In the genomic region with DNA sequence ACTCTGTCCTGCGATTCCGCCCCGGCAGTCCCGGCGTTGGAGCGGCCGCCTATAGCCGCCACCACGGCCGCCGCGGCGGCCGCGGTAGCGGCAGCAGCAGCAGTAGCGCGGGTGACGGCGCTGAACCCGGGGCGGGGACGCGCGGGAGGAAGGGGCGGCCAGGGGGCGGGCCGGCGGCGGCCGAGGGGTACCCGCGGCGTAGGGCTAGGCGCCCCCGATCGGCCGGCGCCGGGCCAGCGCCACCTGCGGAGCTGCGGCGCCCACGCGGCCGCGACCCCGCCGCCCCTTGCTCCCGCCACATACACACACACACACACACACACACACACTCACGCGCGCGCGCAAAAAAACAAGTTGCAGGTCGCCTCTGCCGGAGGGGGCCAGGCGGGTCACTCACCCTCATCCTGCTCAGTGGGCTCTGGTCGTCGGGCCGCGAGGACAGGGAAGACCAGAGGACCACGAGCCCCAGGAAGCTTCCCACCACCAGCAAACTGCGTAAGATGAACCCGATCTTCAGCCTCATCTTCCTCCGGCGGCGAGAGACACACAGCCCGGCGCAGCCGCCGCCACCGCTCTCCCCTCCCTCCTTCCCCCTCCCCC, we compare ENCODE assay signal across 8 mouse cellular contexts. TPM values are rescaled to one million over a fixed set of nuclear protein-coding genes. Genes with fewer than 3 reads are reported as not detected.
A peak's percentile ranks its signal among the peaks of the same experiment; 100 is the strongest.
DNase-seq lines count a peak whose midpoint lies in the region; ATAC-seq and TF ChIP-seq lines count a peak whose summit lies in the region.

Gene Galnt7 (minus strand): TSS at position 577 of the 600 bp plus-strand sequence.

- H3K36me3 ChIP-seq in forebrain, postnatal 0 days (ENCODE audit: insufficient read depth), result no peaks in the 10 kb centered on the region

- no peak for TF ChIP-seq CTCF in forebrain, postnatal 0 days (IDR thresholded peaks at IDR 0.05; ENCODE audit: low read depth)

- peak within 1 kb of the TSS; percentile 84 for H3K27ac ChIP-seq in forebrain, postnatal 0 days (ENCODE audit: low read depth, low read length)

- H3K4me3 ChIP-seq in forebrain, postnatal 0 days (ENCODE audit: low read depth, low read length), result peak within 1 kb of the TSS; percentile 83

- peak; percentile 52 for ATAC-seq in cerebellum, adult (ENCODE audit: insufficient number of reproducible peaks, low FRiP score, low TSS enrichment)
- peak; percentile 84 for ATAC-seq in forebrain, postnatal 0 days
- peak; percentile 5 to 18; a peak in 3 of 4 replicates for ATAC-seq in hematopoietic stem cell, adult 5-6 weeks (replicated peaks in 1 of 2; ENCODE audit: insufficient read depth in 1 of 2, low FRiP score in 2 of 2, low TSS enrichment in 1 of 2, low read depth in 1 of 2, poor library complexity in 2 of 2, severe bottlenecking in 2 of 2)

- peak; percentile 51 for DNase-seq in ES-CJ7 (ENCODE audit: low read depth, low spot score)
- peak; percentile 63 for DNase-seq in forebrain, postnatal 0 days
- DNase-seq in layer of hippocampus, adult 9-11 months, result peak; percentile 39
- peak; percentile 69 for DNase-seq in lung, postnatal 10 days
- DNase-seq in ovary, postnatal 14 days (ENCODE audit: low spot score), result peak; percentile 44
- peak; percentile 86 for DNase-seq in thymus, postnatal 14 days

- 0 out of 2 replicates have a peak, but pooled peaks cover 5% of the 10 kb centered on the region for H3K4me1 ChIP-seq in forebrain, postnatal 0 days (ENCODE audit: insufficient read depth)

- under 1% methylated on average over 41 of the region's 74 CpGs for WGBS in forebrain, postnatal 0 days

- no peaks in the 10 kb centered on the region for H3K9me3 ChIP-seq in forebrain, postnatal 0 days (ENCODE audit: low read length)

- H3K9ac ChIP-seq in forebrain, postnatal 0 days, result peak within 1 kb of the TSS; percentile 88

- peak within 1 kb of the TSS; percentile 97 for H3K4me2 ChIP-seq in forebrain, postnatal 0 days (ENCODE audit: low read depth)

- H3K27me3 ChIP-seq in forebrain, postnatal 0 days (ENCODE audit: insufficient read depth, low read length), result no peaks in the 10 kb centered on the region

RNA-seq across cellular contexts. Expression of gene Galnt7, which starts in this region (rescaled TPM):
- 7.2 and 8.0 TPM in 2 replicates for total RNA-seq in forebrain, postnatal 0 days (2014; rRNA removed)
- 4.0 and 5.3 TPM in 2 replicates for polyA plus RNA-seq in forebrain, postnatal 0 days (2015; fragmentation: Nextera tagmentation; extraction: Ambion mirVana)
- total RNA-seq in hematopoietic stem cell, adult 5-6 weeks (2017), result 17.9 and 18.8 TPM in 2 replicates

Comparison
In these comparisons a context has a peak if more than half of its experiments do, and no peak if none do; other contexts are left out.
1. Peak in every context shown above with its lines: DNase-seq, ATAC-seq, H3K4me3 ChIP-seq and H3K27ac ChIP-seq.
2. ATAC-seq: peak in every context shown above with its lines; median percentile 84 in forebrain, postnatal 0 days; 52 in cerebellum, adult; 12 in hematopoietic stem cell, adult 5-6 weeks.